Mouse (Mus musculus) layer of hippocampus, adult 9-10 months (tissue): ENCODE measurements around the gene Grin3a.
A peak's percentile ranks its signal among the peaks of the same experiment; 100 is the strongest.

ENCODE experiments used
- DNase-seq: peaks from one replicate; pipeline ENCODE4 v3.0.0; 2022; ENCODE audit warnings: low spot score

Grin3a gene

DNA sequence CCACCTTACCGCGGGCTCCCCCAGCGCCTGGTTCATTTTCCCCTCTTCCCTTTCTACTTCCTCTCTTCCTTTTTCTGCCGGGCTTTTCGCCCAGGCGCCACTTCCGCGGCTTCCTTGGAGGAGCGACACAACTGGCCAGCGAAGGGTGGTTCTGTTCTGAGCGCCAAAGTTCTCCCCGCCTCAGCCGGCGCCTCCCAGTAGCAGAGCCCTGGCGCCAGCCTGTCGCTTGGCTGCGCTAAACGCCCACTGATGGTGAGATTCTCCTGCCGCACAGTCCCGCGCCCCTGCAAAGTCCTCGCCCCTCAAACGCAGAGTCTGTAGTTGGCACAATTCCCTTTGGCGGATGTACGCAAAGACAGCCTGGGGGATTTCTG, at the start of gene Grin3a:
Gene Grin3a, minus strand, starts transcription at position 133 of the 374 bp plus-strand sequence.
- DNase-seq, result peak; percentile 42

DNA sequence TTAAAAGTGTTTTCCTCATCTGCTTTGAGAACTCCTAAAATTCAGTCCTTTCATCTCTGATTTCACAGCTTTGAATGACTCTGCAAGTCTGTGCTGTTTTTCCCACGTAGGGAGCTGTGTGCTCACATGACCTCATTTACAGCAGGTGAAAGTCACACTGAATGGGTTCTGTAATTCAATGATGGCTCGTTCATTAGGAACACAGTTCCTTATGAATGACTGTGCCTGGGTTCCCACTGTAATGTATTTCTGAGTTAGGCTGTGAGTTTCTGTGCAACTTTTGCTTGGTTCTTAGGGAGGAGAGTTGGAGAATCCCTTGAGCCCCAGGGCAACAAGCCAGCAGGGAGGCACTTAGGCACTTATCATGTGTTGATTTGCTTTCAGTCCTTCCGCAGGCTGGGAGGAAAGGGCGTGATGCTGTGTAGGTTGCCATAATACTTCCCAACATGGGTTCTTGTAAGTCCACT, 46.3 kb upstream of the Grin3a start:
- DNase-seq, result no peak

- no peak for DNase-seq
Observed at GRCm38 (mm10) chr4:49877084-49877483, 31.5 kb upstream of the Grin3a start.

DNA sequence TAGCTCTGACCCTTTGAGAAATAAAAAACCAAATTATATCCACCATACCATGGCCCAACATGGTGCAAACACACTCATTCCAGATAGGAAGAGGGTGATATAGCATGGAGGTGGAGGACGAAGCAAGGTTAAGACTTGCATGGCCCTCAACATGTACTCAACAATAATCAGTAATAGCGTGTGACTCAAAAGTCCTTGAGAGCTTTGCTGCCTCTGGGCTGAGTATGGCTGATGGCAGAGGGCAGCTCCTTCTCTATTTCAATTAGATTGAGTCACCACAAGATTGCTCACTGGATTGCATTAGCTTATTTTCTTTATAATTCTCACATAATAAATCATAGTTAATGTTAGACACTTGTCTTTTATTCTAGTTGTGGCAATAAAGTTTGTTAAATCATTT, 15.1 kb upstream of the Grin3a start:
- no peak for DNase-seq

- no peak for DNase-seq
Observed at GRCm38 (mm10) chr4:49844828-49845611, 524 bp downstream of the Grin3a start.

DNA sequence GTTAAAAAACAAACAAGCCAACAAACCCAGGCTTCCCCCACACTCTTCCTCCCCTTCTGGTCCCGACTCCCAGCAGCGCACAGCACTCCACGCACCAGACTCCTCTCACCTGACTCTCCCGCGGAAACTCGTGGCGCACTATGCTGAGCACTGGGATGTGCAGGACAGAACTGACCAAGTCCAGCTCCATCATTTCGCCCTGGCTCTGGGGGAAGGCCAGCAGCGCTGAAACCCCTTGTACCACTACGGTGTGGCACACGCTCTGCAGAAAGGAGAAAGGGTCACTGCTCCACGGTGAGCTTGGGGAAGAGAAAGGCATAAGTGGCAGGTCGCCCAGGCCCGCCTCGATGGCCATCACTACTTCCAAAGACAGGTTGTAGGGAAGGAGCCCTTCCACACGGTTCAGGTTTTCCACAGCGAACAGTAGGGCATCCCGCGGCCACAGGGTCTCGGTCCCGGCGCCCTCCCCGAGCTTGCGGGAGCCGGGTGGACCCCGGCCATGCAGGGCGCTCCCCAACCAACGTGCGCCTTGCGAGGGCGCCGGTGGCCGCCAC, 1.2 kb downstream of the Grin3a start:
- DNase-seq, result no peak

DNA sequence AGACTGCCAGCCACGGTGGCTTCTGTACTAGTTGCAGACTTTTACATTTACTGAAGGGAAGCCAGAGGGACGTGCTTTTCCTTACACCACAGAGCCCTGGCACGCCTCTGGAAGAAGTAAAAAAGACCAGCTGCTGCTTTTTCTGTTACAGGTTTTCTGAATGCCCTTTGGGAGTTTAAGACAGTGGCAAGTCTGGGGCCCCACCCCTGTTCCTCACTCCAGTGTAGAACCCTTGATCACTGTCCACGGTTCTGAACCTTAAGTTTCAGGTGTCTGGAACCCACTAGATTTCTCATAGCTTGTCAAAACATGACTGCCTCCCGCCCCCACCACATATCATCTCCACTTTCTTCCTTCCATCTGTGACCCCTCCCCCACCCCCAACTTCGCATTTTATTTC, 1.8 kb downstream of the Grin3a start:
- no peak for DNase-seq

GRCm38 (mm10) chr4:49832035-49832434, 13.5 kb downstream of the Grin3a start:
- DNase-seq, result no peak

GRCm38 (mm10) chr4:49813852-49814251, 31.7 kb downstream of the Grin3a start:
- no peak for DNase-seq

DNA sequence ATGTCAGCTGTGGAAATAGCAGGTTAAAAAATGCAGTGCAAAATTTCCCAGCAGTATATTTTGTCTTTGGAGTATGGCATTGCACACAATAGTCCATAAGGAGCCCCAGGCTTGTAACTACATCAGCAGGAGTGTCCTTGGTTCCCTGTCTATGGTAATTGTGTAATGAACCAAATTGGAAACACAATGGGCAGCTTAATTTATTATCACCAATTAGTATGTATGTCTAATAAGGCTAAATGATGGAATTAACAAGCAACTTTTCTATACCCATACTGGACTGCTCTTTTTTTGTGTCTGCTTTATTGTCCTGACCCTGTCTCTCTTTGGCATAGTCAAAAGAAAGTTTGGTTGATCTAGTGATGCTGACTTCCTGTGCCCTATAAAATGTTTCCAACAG, 38.8 kb downstream of the Grin3a start:
- no peak for DNase-seq

DNA sequence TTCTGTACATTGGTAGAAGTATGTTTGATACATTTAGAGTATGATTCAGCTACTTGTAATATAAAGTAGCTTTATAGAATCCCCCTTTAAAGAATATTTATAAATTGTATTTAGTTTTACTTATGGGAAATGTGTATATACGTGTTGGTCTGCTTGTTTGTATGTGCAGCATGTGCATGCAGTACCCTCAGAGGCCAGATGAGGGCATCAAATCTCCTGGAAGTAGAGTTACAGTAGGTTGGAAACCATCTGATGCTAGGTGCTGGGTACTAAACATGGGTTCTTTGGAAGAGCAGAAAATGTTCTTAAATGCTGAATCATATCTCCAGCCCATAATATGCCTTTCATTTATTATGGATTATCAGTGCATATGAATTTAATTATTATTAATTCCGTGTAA, 46.2 kb downstream of the Grin3a start:
- DNase-seq, result no peak

DNA sequence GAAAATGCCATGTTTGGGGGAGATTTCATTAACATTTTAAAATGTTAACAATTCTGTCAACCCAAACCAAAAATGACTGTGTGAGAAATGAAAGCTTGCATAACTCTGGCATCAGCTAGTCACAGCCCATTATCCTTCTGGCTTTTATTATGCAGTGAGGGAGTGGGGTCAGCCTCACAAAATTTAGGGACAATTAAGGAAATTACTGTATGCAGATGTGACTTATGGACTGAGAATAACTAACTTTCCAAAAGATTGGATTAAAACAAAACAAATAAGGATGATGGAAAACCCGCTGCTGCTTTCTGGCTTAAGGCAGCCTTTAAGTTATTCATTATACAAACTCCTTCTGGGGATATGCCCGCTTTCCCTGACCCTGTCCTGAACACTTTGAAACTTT, 56.6 kb downstream of the Grin3a start:
- no peak for DNase-seq

DNA sequence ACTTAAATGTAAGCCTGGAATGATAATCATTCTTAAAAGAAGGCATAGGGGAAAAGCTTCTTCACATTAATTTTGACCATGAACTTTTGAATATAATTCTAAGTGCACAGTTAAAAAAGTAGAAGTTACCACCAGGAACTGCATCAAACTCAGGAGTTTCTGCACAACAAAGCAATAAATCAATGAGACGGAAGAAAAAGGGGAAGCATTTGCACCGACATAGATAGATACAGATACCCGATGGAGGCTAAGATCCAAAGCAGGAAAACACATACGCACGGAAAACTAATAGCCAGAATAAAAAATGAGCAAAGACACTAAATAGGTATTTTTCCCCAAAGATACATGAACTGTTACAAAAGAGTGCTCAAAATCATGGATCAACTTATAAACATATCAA, 102.7 kb downstream of the Grin3a start:
- DNase-seq, result no peak

- DNase-seq, result no peak
Observed at GRCm38 (mm10) chr4:49741942-49742341, 103.6 kb downstream of the Grin3a start.

DNA sequence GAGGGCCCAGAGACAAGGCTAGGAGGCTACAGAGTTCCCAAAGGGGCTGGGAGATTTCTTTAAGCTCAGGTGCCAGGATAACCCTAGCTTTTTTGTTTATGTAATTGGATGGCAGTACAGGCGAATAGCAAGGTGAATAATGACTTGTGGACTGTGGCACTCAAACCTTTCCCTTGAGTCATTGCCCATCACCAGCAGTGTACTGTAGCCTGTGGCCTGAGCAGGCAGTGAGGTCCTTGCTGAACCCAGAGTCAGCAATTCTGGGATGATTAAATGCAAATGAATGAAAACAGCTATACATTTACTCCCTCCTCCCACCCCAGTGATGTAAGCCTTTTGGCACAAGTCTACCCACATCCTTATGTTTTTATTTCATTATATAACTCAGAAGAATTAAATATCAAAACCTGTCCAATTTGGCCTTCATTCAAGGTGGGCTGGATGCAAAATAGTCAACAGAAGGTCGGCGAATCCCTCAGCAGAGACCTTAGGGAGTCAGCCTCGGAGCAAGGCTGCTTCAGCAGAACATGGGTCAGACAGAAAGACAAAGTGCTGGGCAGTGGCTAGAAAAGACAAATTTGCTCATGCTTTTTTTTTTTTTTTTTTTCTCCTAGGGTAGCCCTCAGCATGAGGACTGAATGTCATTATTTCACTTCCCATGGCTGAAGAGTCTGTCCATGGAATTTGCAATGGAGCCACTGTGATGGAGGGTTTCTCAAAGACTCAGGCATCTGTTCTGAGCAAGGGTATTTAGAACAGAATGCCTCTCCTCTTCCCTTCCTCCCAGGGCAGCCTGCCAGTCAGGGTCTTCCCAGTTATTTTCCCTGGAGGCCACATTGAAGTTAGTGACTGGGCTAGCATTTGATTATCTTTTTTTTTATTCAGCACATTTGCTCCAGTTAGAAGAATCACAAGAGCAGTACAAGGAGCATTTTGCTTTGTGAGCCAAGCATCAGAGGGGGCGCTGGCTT, 104.5 kb downstream of the Grin3a start:
- no peak for DNase-seq

- no peak for DNase-seq
Observed at GRCm38 (mm10) chr4:49739561-49739960, 106.0 kb downstream of the Grin3a start.

DNA sequence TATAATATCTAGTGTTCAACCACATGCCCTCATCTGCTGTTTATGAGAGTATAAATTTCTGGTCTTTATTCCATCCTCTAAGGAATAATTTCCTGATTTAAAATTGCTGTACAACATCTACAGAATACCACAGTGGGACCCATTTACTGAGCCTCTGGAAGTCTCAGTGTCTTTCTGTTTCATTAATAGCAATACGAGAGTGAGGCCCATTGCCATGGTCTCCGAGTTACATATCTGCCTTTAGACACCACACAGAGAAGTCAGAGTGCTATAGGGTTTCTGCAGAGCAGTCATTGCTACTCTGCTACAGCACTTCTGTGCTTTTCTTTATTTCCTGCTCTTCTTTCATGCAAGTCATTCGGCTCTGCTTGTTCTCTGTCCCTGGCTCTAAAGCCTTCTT, 116.2 kb downstream of the Grin3a start:
- no peak for DNase-seq

- DNase-seq, result no peak
Observed at GRCm38 (mm10) chr4:49723908-49724307, 121.6 kb downstream of the Grin3a start.

- DNase-seq, result no peak
Observed at GRCm38 (mm10) chr4:49691405-49692194, 153.9 kb downstream of the Grin3a start.

- peak; percentile 22 for DNase-seq
Observed at GRCm38 (mm10) chr4:49688594-49689288, 156.8 kb downstream of the Grin3a start.

DNA sequence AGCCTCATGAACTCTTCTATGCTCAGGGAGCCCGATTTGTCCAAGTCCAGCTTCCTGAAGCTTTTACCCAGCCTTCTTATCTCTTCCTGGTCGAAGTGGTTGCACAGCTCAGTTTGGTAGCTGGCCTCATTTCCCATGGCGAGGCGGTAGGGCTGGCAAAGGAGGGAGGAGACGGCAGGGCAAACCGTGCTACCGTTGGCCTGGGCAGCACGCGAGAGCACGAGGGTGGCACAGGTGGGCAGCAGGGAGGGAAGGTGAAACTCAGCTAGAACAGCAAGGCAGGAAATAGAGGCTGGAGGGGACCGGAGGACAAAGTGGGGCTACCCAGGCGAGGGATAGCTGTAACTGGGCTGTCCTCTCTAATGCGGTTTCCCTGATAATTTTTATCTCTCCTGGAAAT, 163.7 kb downstream of the Grin3a start, which contains the start of gene Ppp3r2:
Gene Ppp3r2, minus strand, starts transcription at position 213 of the 400 bp plus-strand sequence.
- no peak for DNase-seq
